Mouse (Mus musculus): ENCODE results near the gene Elp4. TPM values are rescaled to one million over a fixed set of nuclear protein-coding genes. Genes with fewer than 3 reads are reported as not detected.
A peak's percentile ranks its signal among the peaks of the same experiment; 100 is the strongest.

The Elp4 gene
- polyA plus RNA-seq, 1 experiment: 2.9 TPM

DNA sequence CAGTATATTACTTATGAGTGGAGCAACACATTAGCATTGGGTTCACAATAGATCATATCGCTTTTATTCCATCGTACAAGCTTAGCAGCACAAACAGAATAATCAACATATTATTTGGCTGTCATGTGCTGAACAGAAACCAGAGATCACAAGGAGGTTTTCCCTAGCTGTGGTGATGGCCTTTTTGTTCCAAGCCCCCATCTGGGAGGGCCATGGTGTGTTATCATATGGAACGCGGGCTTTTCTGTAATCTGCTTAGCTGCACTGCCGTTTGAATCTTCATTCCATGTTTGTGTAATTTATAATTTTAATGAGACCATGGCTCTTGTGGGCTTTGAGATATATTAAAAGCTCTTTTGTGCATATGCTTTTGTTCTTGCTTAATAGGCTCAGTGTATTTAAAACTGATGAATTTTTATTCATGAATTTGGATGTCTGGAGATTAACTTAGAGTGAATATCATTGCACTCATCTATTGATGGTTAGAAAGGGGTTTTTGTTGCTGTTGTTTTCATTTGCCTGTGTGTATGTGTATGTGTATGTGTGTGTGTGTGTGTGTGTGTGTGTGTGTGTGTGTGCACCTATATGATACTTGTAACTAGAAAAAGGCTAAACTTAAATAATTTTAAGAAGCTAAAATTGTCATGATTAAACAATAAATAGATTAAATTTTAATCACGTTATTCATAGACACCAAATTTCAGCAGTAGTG lies 9.4 kb upstream of the Elp4 start:
- no peak overlapping the region for H3K27ac ChIP-seq (ENCODE audit: insufficient read depth, low read length)
- TF ChIP-seq POLR2A (IDR thresholded peaks at IDR 0.05; ENCODE audit: low read depth, low read length) (no peak), CTCF (IDR thresholded peaks at IDR 0.05; ENCODE audit: extremely low read depth, insufficient read depth, insufficient read length, insufficient replicate concordance) (no peak)
- peaks cover 3% of the 10 kb centered on the region; the same call in 1 of the 2 replicates for H3K36me3 ChIP-seq (ENCODE audit: control insufficient read depth, insufficient read depth, low read length)
- 96% methylated on average over 6 of the region's 6 CpGs for WGBS
- DNase-seq (ENCODE audit: low read depth in 1 of 2, low spot score in 2 of 2): no peak
- H3K27me3 ChIP-seq (ENCODE audit: control insufficient read depth, insufficient read depth, low read length): no peaks in the 10 kb centered on the region
- no peak overlapping the region for H3K4me3 ChIP-seq (ENCODE audit: extremely low read depth, insufficient read depth, insufficient read length)
- H3K4me1 ChIP-seq (ENCODE audit: control insufficient read depth, insufficient read depth, insufficient read length): no peaks in the 10 kb centered on the region

DNA sequence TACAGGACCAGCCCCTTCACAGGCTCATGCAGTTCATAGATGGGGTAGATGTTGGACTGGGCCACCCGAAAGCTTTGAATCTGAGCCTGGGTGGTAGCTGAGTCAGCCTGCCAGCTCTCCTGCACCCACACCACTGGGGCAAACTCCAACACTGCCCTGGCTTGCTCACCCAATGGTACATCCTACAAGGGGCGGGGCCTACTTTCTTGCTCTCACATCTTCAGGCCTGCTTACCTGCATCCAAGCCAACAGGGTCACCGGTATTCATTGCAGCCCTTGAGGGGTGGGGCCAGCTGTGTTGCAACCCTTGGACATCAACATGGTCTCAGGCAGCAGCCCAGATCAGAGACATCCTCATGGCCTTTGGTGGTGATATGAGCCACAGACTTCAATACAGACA lies 6.2 kb upstream of the Elp4 start:
- no peaks in the 10 kb centered on the region for H3K4me1 ChIP-seq (ENCODE audit: control insufficient read depth, insufficient read depth, insufficient read length)
- 99% methylated on average over 3 of the region's 3 CpGs for WGBS
- DNase-seq (ENCODE audit: low read depth in 1 of 2, low spot score in 2 of 2): no peak
- H3K36me3 ChIP-seq (ENCODE audit: control insufficient read depth, insufficient read depth, low read length): peaks cover 3% of the 10 kb centered on the region; the same call in 1 of the 2 replicates
- H3K27ac ChIP-seq (ENCODE audit: insufficient read depth, low read length): no peak overlapping the region
- no peaks in the 10 kb centered on the region for H3K27me3 ChIP-seq (ENCODE audit: control insufficient read depth, insufficient read depth, low read length)
- TF ChIP-seq POLR2A (IDR thresholded peaks at IDR 0.05; ENCODE audit: low read depth, low read length) (no peak), CTCF (IDR thresholded peaks at IDR 0.05; ENCODE audit: extremely low read depth, insufficient read depth, insufficient read length, insufficient replicate concordance) (no peak)
- no peak overlapping the region for H3K4me3 ChIP-seq (ENCODE audit: extremely low read depth, insufficient read depth, insufficient read length)

DNA sequence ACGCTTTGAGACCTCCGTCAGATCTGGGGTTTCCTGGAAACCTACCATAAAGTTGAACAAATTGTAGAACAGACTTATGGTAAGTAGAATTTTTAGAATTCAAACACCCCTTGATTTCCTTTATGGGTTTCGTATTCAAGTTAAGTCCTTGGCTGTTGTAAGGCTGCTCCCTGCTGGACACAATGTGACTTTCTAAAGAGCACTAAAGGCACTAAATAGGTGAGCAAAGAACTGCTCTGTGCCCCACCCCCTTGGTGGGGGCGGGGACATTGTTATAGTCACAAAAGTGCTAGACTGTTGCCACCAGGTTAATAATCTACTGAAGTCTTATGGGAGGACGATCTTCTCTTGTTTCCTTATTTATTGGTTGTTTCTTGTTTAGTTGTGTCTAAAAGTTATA lies 4.0 kb upstream of the Elp4 start:
- Histone ChIP-seq H3K36me3 (ENCODE audit: control insufficient read depth, insufficient read depth, low read length) (peaks cover 3% of the 10 kb centered on the region; the same call in 1 of the 2 replicates), H3K4me1 (ENCODE audit: control insufficient read depth, insufficient read depth, insufficient read length) (peaks cover 3% of the 10 kb centered on the region; the same call in 1 of the 2 replicates), H3K27me3 (ENCODE audit: control insufficient read depth, insufficient read depth, low read length) (no peaks in the 10 kb centered on the region), H3K4me3 (ENCODE audit: extremely low read depth, insufficient read depth, insufficient read length) (no peak overlapping the region), H3K27ac (ENCODE audit: insufficient read depth, low read length) (no peak overlapping the region)
- TF ChIP-seq CTCF (IDR thresholded peaks at IDR 0.05; ENCODE audit: extremely low read depth, insufficient read depth, insufficient read length, insufficient replicate concordance): no peak
- TF ChIP-seq POLR2A (IDR thresholded peaks at IDR 0.05; ENCODE audit: low read depth, low read length): no peak
- DNase-seq (ENCODE audit: low read depth in 1 of 2, low spot score in 2 of 2): peak; percentile 11 to 15
- WGBS: 82% methylated on average over 5 of the region's 5 CpGs

DNA sequence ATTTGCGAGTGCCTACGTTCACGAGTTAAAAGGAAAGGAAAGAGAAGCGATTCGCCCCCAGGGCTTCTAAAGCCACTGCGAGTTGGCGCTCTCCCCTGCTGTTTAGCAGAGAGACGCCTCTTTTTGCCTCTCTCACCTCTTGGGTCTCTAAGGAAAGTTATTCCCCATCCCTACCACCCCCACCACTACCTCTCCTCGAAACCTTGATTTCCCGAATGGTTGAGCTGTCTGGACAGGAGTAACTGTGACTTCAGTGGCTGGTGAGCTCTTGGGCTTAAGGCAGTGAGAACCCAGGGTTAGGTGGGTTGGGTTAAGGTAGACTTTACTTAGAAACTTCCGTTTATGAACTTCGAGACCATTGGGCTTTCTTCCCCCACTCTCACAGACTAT lies 388 bp upstream of the Elp4 start:
- 0% methylated on average over 12 of the region's 12 CpGs for WGBS
- H3K27me3 ChIP-seq (ENCODE audit: control insufficient read depth, insufficient read depth, low read length): no peaks in the 10 kb centered on the region
- peaks cover 3% of the 10 kb centered on the region; the same call in 1 of the 2 replicates for H3K4me1 ChIP-seq (ENCODE audit: control insufficient read depth, insufficient read depth, insufficient read length)
- peak overlapping the region; percentile 87 for H3K4me3 ChIP-seq (ENCODE audit: extremely low read depth, insufficient read depth, insufficient read length)
- H3K36me3 ChIP-seq (ENCODE audit: control insufficient read depth, insufficient read depth, low read length): no peaks in the 10 kb centered on the region
- TF ChIP-seq CTCF (IDR thresholded peaks at IDR 0.05; ENCODE audit: extremely low read depth, insufficient read depth, insufficient read length, insufficient replicate concordance) (no peak), POLR2A (IDR thresholded peaks at IDR 0.05; ENCODE audit: low read depth, low read length) (no peak)
- peak overlapping the region; percentile 77 for H3K27ac ChIP-seq (ENCODE audit: insufficient read depth, low read length)
- no peak for DNase-seq (ENCODE audit: low read depth in 1 of 2, low spot score in 2 of 2)

GRCm38 (mm10) chr2:105890816-105891215 lies 13.5 kb downstream of the Elp4 start:
- no peaks in the 10 kb centered on the region for H3K27me3 ChIP-seq (ENCODE audit: control insufficient read depth, insufficient read depth, low read length)
- no peaks in the 10 kb centered on the region; the same call in 1 of the 2 replicates for H3K36me3 ChIP-seq (ENCODE audit: control insufficient read depth, insufficient read depth, low read length)
- no peak overlapping the region for H3K27ac ChIP-seq (ENCODE audit: insufficient read depth, low read length)
- TF ChIP-seq CTCF (IDR thresholded peaks at IDR 0.05; ENCODE audit: extremely low read depth, insufficient read depth, insufficient read length, insufficient replicate concordance) (no peak), POLR2A (IDR thresholded peaks at IDR 0.05; ENCODE audit: low read depth, low read length) (no peak)
- DNase-seq (ENCODE audit: low read depth in 1 of 2, low spot score in 2 of 2): no peak
- no peak overlapping the region for H3K4me3 ChIP-seq (ENCODE audit: extremely low read depth, insufficient read depth, insufficient read length)
- no peaks in the 10 kb centered on the region for H3K4me1 ChIP-seq (ENCODE audit: control insufficient read depth, insufficient read depth, insufficient read length)

GRCm38 (mm10) chr2:105873403-105873802 lies 31.0 kb downstream of the Elp4 start:
- WGBS: 84% methylated on average over 1 of the region's 1 CpGs
- no peak for TF ChIP-seq POLR2A (IDR thresholded peaks at IDR 0.05; ENCODE audit: low read depth, low read length)
- TF ChIP-seq CTCF (IDR thresholded peaks at IDR 0.05; ENCODE audit: extremely low read depth, insufficient read depth, insufficient read length, insufficient replicate concordance): no peak
- DNase-seq (ENCODE audit: low read depth in 1 of 2, low spot score in 2 of 2): no peak

DNA sequence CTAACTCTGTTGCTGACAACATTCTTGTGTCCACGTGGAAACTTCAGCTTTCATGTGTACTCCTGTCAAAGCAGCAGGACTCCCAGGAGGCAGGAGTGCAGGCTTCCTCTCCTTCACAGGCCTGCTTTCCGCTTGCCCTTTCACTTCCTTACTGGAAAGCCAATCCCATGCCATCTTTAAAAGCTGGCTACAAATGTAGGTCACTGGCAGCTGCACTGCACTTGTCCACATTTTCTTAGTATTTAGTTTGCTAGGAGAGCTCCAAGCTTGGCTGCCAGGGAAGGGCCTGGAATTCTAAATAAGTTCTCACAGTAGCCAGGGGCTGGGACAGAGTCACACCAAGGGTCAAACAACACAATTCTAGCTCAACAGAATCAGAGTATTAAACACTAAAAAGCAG lies 49.6 kb downstream of the Elp4 start:
- Histone ChIP-seq H3K27me3 (ENCODE audit: control insufficient read depth, insufficient read depth, low read length) (no peaks in the 10 kb centered on the region), H3K27ac (ENCODE audit: insufficient read depth, low read length) (no peak overlapping the region), H3K4me3 (ENCODE audit: extremely low read depth, insufficient read depth, insufficient read length) (no peak overlapping the region), H3K36me3 (ENCODE audit: control insufficient read depth, insufficient read depth, low read length) (no peaks in the 10 kb centered on the region), H3K4me1 (ENCODE audit: control insufficient read depth, insufficient read depth, insufficient read length) (no peaks in the 10 kb centered on the region)
- no peak for DNase-seq (ENCODE audit: low read depth in 1 of 2, low spot score in 2 of 2)
- TF ChIP-seq CTCF (IDR thresholded peaks at IDR 0.05; ENCODE audit: extremely low read depth, insufficient read depth, insufficient read length, insufficient replicate concordance): no peak
- TF ChIP-seq POLR2A (IDR thresholded peaks at IDR 0.05; ENCODE audit: low read depth, low read length): no peak
- WGBS: 76% methylated on average over 2 of the region's 2 CpGs

More at GRCm38 (mm10) chr2:105873403-105873802, 31.0 kb downstream of the Elp4 start:
- Histone ChIP-seq H3K36me3 (ENCODE audit: control insufficient read depth, insufficient read depth, low read length) (no peaks in the 10 kb centered on the region), H3K27me3 (ENCODE audit: control insufficient read depth, insufficient read depth, low read length) (no peaks in the 10 kb centered on the region), H3K4me3 (ENCODE audit: extremely low read depth, insufficient read depth, insufficient read length) (no peak overlapping the region), H3K27ac (ENCODE audit: insufficient read depth, low read length) (no peak overlapping the region), H3K4me1 (ENCODE audit: control insufficient read depth, insufficient read depth, insufficient read length) (no peaks in the 10 kb centered on the region)

Measured in spleen, adult 2 months (tissue).